Mouse (Mus musculus): Measurements from ENCODE around the gene Ankrd12.

- TF ChIP-seq CTCF (IDR thresholded peaks at IDR 0.05 in 2 of 3, conservative IDR thresholded peaks at IDR 0.05 in 1 of 3; ENCODE audit: control insufficient read depth in 1 of 3, insufficient read depth in 1 of 3, low read depth in 2 of 3, low read length in 3 of 3, poor library complexity in 1 of 3, severe bottlenecking in 1 of 3) (no peak), MYC (IDR thresholded peaks at IDR 0.05; ENCODE audit: low read depth, low read length) (no peak), ZMIZ1 (IDR thresholded peaks at IDR 0.05; ENCODE audit: low read depth, low read length) (no peak), E2F4 (IDR thresholded peaks at IDR 0.05; ENCODE audit: borderline replicate concordance, low read depth, low read length) (no peak), SIN3A (IDR thresholded peaks at IDR 0.05; ENCODE audit: low read length) (no peak), ELF1 (IDR thresholded peaks at IDR 0.05; ENCODE audit: low read depth, low read length) (no peak), POLR2A (IDR thresholded peaks at IDR 0.05; ENCODE audit: control insufficient read depth in 1 of 2, insufficient read depth in 1 of 2, low read depth in 1 of 2, low read length in 2 of 2, poor library complexity in 1 of 2) (no peak), TAL1 (IDR thresholded peaks at IDR 0.05; ENCODE audit: low read length) (no peak), USF1 (IDR thresholded peaks at IDR 0.05; ENCODE audit: low read depth, low read length) (no peak), MXI1 (IDR thresholded peaks at IDR 0.05; ENCODE audit: low read depth, low read length) (no peak), CHD2 (IDR thresholded peaks at IDR 0.05; ENCODE audit: low read length) (no peak), MAX (IDR thresholded peaks at IDR 0.05; ENCODE audit: low read length) (no peak)
Observed at GRCm38 (mm10) chr17:66053349-66053748, 23.5 kb downstream of the Ankrd12 start.
